Mouse (Mus musculus): ENCODE results near the gene Atp9a. TPM values are rescaled to one million over a fixed set of nuclear protein-coding genes. Genes with fewer than 3 reads are reported as not detected.

Atp9a gene
- polyA plus RNA-seq, 1 experiment from 2014 or later: 13.8 TPM

- H3K4me2 ChIP-seq: no peak overlapping the region
- no peaks in the 10 kb centered on the region for H3K9me3 ChIP-seq (replicated peaks)
- no peak overlapping the region for H3K27ac ChIP-seq
- H3K4me3 ChIP-seq: no peak overlapping the region
- H3K36me3 ChIP-seq: no peaks in the 10 kb centered on the region
- H3K9ac ChIP-seq: no peak overlapping the region
- no peaks in the 10 kb centered on the region for H3K27me3 ChIP-seq
- H3K4me1 ChIP-seq (replicated peaks): peaks cover 42% of the 10 kb centered on the region
- 80% methylated on average over 15 of the region's 15 CpGs for WGBS
- no peak for ATAC-seq (replicated peaks; ENCODE audit: insufficient number of reproducible peaks, insufficient read depth, low FRiP score, low read depth)
Measured at GRCm38 (mm10) chr2:168618205-168618717, 123.9 kb downstream of the Atp9a start.

DNA sequence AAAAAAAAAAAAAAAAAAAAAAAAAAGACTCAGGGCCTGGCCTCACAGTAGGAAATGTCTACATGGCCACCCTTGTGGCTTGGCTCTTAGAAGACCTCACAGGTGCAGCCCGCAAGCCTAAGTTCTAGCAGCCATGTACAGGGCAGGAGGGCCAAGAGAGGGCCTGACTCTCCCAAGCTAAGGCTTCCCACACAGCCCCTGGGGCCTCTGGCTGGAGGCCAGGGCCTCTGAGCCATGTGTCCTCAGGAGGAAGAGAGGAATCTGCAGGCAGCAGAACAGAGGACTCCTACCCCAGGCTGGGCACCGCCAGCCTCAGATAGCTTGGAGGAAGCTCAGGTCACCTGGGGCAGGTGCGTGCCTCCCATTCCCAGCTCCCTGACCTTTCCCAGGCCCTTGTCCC lies 127.0 kb downstream of the Atp9a start:
- peak; percentile 36 for ATAC-seq (replicated peaks; ENCODE audit: insufficient number of reproducible peaks, insufficient read depth, low FRiP score, low read depth)
- peak overlapping the region; percentile 54 for H3K27ac ChIP-seq
- no peak overlapping the region for H3K4me3 ChIP-seq
- H3K4me2 ChIP-seq: no peak overlapping the region
- H3K9ac ChIP-seq: no peak overlapping the region
- H3K4me1 ChIP-seq (replicated peaks): peaks cover 44% of the 10 kb centered on the region
- no peaks in the 10 kb centered on the region for H3K9me3 ChIP-seq (replicated peaks)
- no peaks in the 10 kb centered on the region for H3K27me3 ChIP-seq
- no peaks in the 10 kb centered on the region for H3K36me3 ChIP-seq
- WGBS: 50% methylated on average over 3 of the region's 3 CpGs

DNA sequence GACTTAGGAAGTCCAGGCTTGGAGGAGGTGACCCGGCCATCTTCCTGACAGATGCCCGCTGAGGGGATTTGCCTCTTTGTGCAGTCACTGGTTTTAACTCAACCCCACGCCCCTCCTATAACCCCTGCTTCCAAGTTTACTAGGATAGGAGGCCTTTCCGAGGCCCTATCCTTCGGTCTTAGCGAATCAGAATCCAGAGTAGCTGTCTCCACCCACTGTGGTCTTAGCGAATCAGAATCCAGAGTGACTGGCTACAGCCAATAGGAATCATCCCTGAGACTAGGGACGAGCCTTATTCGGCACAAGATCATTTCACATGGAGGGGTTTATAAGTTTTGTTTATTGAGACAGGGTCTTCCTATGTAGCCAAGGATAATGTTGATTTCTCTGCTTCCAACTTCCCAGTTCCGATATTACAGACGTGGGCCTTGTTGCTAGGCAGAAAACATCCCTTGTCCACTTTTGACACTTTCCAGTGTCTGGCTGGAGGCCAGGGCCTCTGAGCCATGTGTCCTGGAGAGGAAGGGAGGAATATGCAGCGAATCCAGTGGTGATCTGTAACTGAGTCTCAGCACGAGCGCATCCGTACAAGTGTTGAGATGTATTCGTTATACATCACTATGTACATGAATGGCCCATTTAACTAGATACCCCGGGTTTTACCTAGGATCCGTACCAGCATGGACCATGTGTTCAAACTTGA lies 127.9 kb downstream of the Atp9a start:
- H3K4me2 ChIP-seq: no peak overlapping the region
- ATAC-seq (replicated peaks; ENCODE audit: insufficient number of reproducible peaks, insufficient read depth, low FRiP score, low read depth): peak; percentile 48; the same call in 1 of the 2 replicates
- H3K4me3 ChIP-seq: no peak overlapping the region
- 52% methylated on average over 18 of the region's 18 CpGs for WGBS
- peaks cover 53% of the 10 kb centered on the region for H3K4me1 ChIP-seq (replicated peaks)
- no peak overlapping the region for H3K9ac ChIP-seq
- no peaks in the 10 kb centered on the region for H3K27me3 ChIP-seq
- no peaks in the 10 kb centered on the region for H3K9me3 ChIP-seq (replicated peaks)
- H3K27ac ChIP-seq: peak overlapping the region; percentile 54
- no peaks in the 10 kb centered on the region for H3K36me3 ChIP-seq

- WGBS: 58% methylated on average over 13 of the region's 13 CpGs
- Histone ChIP-seq H3K9me3 (replicated peaks) (no peaks in the 10 kb centered on the region), H3K4me2 (no peak overlapping the region), H3K4me1 (replicated peaks) (peaks cover 63% of the 10 kb centered on the region), H3K9ac (no peak overlapping the region), H3K4me3 (no peak overlapping the region), H3K36me3 (no peaks in the 10 kb centered on the region), H3K27ac (peak overlapping the region; percentile 54; the same call in 1 of the 2 replicates), H3K27me3 (no peaks in the 10 kb centered on the region)
- ATAC-seq (replicated peaks; ENCODE audit: insufficient number of reproducible peaks, insufficient read depth, low FRiP score, low read depth): no peak
Measured at GRCm38 (mm10) chr2:168613092-168613880, 128.9 kb downstream of the Atp9a start.

DNA sequence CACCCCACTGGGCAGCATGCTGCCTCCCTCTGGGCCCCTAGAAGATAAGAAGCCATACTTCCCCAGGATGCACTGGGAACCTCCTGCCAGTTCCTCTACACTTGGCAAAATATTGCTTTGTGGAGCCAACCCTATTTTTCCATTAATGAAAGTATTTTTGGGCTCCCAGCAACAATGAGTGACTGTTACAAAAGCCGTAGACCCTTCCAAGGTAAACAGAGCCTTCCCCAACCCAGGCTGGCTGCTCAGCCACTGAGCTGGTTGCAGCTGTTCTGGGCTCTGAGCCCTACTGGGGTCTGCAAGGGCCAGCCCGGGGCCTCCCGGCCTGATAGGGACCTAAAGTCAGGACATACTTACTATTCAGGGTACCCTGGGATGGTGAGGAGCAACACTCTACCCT lies 131.3 kb downstream of the Atp9a start:
- H3K4me1 ChIP-seq (replicated peaks): peaks cover 83% of the 10 kb centered on the region
- 60% methylated on average over 3 of the region's 3 CpGs for WGBS
- no peak overlapping the region for H3K4me2 ChIP-seq
- no peaks in the 10 kb centered on the region for H3K9me3 ChIP-seq (replicated peaks)
- H3K36me3 ChIP-seq: no peaks in the 10 kb centered on the region
- H3K27ac ChIP-seq: peak overlapping the region; percentile 62
- no peak overlapping the region for H3K4me3 ChIP-seq
- ATAC-seq (replicated peaks; ENCODE audit: insufficient number of reproducible peaks, insufficient read depth, low FRiP score, low read depth): 0 out of 2 replicates have a peak, but pooled peaks have one; percentile 50
- H3K9ac ChIP-seq: no peak overlapping the region
- no peaks in the 10 kb centered on the region for H3K27me3 ChIP-seq

DNA sequence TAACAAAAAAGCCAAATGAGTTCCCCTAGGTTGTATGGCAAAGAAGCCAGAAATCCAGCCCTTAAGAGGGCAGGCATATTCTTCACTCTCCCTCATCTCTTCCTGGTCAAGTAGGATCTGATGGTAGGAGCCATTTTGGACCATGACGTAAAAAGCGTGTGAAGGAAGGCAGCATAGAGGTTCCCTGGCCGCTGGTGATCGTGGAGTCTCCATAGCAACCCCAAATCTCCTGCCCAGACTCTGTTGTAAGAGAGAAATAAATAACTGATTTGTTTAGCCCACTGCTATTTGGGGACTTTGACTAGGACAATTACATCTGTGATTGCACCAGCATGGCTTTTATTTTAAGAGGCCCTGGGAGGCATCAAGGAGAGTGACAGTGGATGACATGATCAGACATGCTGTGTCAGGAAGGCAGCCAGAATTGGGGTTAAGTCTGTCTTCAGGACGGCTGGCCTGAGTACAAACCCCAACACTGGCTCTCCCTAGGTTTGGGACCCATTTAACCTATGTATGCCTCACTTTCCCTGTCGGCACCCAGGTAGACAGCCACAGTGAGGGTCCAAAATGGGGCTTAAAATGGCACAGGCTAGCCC lies 132.5 kb downstream of the Atp9a start:
- no peak for ATAC-seq (replicated peaks; ENCODE audit: insufficient number of reproducible peaks, insufficient read depth, low FRiP score, low read depth)
- Histone ChIP-seq H3K9ac (no peak overlapping the region), H3K4me1 (replicated peaks) (peaks cover 81% of the 10 kb centered on the region), H3K9me3 (replicated peaks) (no peaks in the 10 kb centered on the region), H3K4me3 (no peak overlapping the region), H3K27me3 (no peaks in the 10 kb centered on the region), H3K36me3 (no peaks in the 10 kb centered on the region), H3K4me2 (no peak overlapping the region), H3K27ac (peak overlapping the region; percentile 89; the same call in 1 of the 2 replicates)
- 72% methylated on average over 6 of the region's 6 CpGs for WGBS

DNA sequence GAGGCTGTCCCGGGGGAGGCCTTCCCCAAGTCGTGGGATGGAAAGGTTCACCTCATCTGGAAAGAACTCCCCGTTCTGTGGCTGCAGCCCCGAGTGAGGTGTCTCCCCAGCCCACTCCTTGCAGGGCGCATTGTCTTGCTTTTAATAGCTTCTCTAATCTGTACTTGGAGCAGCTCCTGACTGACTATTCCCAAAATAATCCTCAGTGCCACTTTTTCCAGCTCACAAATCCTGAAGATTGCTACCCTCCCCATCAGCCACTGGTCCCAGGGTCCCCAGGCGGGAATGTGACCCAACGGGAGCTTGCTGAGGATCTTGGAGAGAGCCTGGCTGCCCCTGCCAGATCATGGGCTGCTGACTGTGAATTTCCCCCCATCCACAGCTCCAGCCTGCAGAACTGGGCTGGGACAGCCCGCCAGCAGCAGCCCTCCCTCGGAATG lies 134.1 kb downstream of the Atp9a start:
- Histone ChIP-seq H3K4me3 (no peak overlapping the region), H3K27ac (peak overlapping the region; percentile 89), H3K9me3 (replicated peaks) (no peaks in the 10 kb centered on the region), H3K9ac (peak overlapping the region; percentile 9; the same call in 1 of the 2 replicates), H3K4me2 (peak overlapping the region; percentile 42), H3K27me3 (no peaks in the 10 kb centered on the region), H3K4me1 (replicated peaks) (peaks cover 75% of the 10 kb centered on the region), H3K36me3 (no peaks in the 10 kb centered on the region)
- ATAC-seq (replicated peaks; ENCODE audit: insufficient number of reproducible peaks, insufficient read depth, low FRiP score, low read depth): peak; percentile 3; the same call in 1 of the 2 replicates
- 26% methylated on average over 9 of the region's 9 CpGs for WGBS

DNA sequence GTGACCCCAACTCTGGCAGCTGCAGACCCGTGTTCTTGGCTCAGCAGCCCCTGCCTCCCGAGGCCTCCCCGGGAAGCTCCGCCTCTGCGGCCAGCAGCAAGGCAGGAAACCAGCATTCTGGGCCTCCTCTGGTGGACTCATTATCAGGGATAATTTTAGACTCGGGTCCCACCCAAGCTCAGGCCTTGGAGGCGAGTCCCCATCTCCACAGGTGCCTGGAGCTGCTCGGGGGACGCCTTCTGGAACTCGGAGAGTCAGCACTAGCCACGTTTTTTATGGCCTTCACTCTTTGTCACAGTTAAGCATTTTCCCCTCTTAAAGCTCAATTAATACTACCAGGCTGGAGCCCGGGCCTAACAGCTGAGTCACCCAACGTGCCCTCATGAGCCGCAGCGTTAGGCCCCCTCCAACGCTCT lies 137.5 kb downstream of the Atp9a start:
- peak overlapping the region; percentile 76 for H3K27ac ChIP-seq
- peaks cover 81% of the 10 kb centered on the region for H3K4me1 ChIP-seq (replicated peaks)
- no peaks in the 10 kb centered on the region for H3K36me3 ChIP-seq
- H3K4me3 ChIP-seq: no peak overlapping the region
- H3K4me2 ChIP-seq: no peak overlapping the region
- 11% methylated on average over 16 of the region's 16 CpGs for WGBS
- no peak overlapping the region; the same call in 1 of the 2 replicates for H3K9ac ChIP-seq
- H3K9me3 ChIP-seq (replicated peaks): no peaks in the 10 kb centered on the region
- peaks cover 22% of the 10 kb centered on the region for H3K27me3 ChIP-seq
- peak; percentile 19 for ATAC-seq (replicated peaks; ENCODE audit: insufficient number of reproducible peaks, insufficient read depth, low FRiP score, low read depth)

GRCm38 (mm10) chr2:168602387-168602741 lies 139.8 kb downstream of the Atp9a start:
- 37% methylated on average over 12 of the region's 12 CpGs for WGBS
- Histone ChIP-seq H3K4me3 (peak overlapping the region; percentile 55; the same call in 1 of the 2 replicates), H3K27me3 (peaks cover 28% of the 10 kb centered on the region), H3K27ac (peak overlapping the region; percentile 4; the same call in 1 of the 2 replicates), H3K36me3 (no peaks in the 10 kb centered on the region), H3K4me2 (peak overlapping the region; percentile 94), H3K4me1 (replicated peaks) (peaks cover 58% of the 10 kb centered on the region), H3K9ac (no peak overlapping the region), H3K9me3 (replicated peaks) (no peaks in the 10 kb centered on the region)
- ATAC-seq (replicated peaks; ENCODE audit: insufficient number of reproducible peaks, insufficient read depth, low FRiP score, low read depth): no peak

DNA sequence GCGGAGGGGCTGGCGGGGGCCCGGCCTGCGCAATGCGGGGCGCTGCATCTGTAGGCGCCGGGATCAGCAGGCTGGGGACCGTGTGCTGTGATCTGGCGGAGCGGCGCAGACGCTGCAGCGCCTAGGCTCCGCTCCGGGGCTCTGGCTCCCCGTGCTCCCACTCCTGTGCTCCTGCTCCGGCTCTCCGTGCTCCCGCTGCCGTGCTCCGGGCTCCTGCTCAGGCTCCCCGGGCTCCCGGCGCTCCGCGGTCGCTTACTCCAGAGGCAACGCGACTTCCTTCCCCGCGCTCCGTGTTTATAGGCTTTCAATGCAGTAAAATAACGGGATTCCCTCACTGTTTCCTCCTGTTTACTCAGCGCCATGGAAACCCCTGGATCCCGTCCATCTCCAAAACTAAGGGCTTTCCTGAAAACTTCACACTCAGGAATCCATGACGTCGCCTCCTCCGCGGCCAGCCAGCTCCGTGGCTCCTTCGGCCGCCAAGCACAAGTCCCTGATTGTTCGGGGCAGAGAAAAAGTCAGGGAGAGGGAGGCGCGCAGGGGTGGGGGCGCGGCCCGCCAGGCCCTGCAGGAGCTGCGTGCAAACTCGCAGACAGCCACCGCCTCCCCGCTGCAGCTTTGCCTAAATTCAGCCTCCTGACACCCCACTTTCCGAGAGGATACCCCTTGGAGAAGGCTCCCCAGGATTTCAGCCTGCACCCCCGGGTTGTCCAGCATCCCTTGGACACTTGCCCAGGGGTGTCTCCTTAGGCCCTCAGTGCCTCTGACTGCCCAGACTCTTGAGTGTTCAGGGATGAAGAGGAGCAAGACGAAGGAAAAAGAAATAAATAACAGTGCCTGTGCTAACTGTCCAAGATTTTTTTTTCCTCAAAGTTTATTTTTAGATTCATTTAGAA lies 140.5 kb downstream of the Atp9a start, which contains the start of gene Nfatc2:
Gene Nfatc2 (minus strand): TSS at position 167 of the 896 bp plus-strand sequence.
- whole genome bisulfite sequencing: 2% methylated on average over 48 of the region's 56 CpGs
- Histone ChIP-seq H3K27me3 (peaks cover 28% of the 10 kb centered on the region), H3K9me3 (replicated peaks) (no peaks in the 10 kb centered on the region), H3K27ac (peak within 1 kb of the TSS; percentile 35), H3K9ac (peak within 1 kb of the TSS; percentile 62), H3K4me2 (peak within 1 kb of the TSS; percentile 94), H3K36me3 (no peaks in the 10 kb centered on the region), H3K4me3 (peak within 1 kb of the TSS; percentile 55), H3K4me1 (replicated peaks) (peaks cover 51% of the 10 kb centered on the region)
- ATAC-seq (replicated peaks; ENCODE audit: insufficient number of reproducible peaks, insufficient read depth, low FRiP score, low read depth): peak; percentile 67

Data from heart, embryonic 15.5 days (tissue).